Mouse (Mus musculus) mature B cell (primary cell): ENCODE measurements around the gene Lrrc29.

Experiments used
- in situ Hi-C: fragments of 300-500 bp; cut with MboI; formaldehyde crosslinking; loops from 2 replicates; pipeline ENCODE4 v1.14.3; 2019

Gene Lrrc29

DNA sequence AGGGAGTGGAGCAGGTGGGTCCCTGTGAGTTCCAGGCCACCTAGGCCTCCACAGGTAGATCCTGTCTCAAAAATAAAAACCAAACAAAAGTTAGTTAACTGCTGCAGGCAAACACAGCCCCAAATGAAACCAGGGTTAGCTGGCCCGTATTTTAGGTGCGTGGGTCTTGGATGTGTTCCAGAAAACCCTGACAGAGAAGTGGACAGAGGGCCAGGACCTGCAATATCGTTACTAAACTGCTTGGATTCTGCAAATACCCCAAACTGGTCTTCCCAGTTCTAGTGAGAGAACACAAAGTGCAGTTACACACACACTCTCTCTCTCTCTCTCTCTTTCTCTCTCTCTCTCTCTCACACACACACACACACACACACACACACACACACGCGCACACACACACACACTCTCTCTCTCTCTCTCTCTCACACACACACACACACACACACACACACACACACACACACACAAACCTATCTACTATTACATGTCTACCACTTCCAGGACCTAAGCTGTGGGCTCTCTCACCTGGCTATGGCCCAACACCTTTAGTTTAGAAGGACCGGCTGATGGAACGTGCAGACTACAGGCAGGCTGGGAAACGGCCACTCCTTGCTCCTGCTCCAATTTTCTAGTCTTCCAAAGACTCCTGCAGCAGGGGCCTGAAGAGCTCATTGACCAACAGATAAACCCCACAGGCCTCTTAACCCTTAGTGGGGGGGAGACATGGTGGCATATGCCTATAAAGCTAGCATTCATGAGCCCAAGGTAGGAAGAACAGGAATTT is 17.9 kb upstream of the Lrrc29 start:
- in situ Hi-C loops, result no loop called here

GRCm38 (mm10) chr8:105342768-105343167 is 16.7 kb upstream of the Lrrc29 start:
- in situ Hi-C loops, result no loop called here

GRCm38 (mm10) chr8:105341399-105341798 is 15.3 kb upstream of the Lrrc29 start:
- in situ Hi-C loops, result no loop called here

GRCm38 (mm10) chr8:105339886-105340635 is 14.0 kb upstream of the Lrrc29 start:
- in situ Hi-C loops, result no loop called here

DNA sequence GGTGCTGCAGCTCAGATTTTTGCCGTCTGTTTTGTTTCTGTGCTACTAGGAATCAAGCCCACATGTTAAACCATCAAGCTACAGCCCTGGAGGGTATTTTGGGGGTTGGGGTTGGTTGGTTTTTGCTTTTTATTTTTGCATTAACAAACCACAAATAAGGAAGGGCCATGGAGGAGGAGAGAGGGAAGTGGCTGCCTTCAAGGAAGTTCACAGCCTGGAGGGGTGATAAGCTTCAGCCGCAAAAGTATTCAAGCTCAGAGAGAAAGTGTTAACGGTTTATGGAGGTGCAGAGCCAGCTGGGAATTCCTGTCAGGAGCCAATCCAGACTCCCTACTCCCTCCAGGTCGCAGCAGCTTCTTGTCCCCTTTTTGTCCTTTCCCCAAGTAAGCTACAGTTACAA is 12.9 kb upstream of the Lrrc29 start:
- in situ Hi-C loops, result no loop called here

DNA sequence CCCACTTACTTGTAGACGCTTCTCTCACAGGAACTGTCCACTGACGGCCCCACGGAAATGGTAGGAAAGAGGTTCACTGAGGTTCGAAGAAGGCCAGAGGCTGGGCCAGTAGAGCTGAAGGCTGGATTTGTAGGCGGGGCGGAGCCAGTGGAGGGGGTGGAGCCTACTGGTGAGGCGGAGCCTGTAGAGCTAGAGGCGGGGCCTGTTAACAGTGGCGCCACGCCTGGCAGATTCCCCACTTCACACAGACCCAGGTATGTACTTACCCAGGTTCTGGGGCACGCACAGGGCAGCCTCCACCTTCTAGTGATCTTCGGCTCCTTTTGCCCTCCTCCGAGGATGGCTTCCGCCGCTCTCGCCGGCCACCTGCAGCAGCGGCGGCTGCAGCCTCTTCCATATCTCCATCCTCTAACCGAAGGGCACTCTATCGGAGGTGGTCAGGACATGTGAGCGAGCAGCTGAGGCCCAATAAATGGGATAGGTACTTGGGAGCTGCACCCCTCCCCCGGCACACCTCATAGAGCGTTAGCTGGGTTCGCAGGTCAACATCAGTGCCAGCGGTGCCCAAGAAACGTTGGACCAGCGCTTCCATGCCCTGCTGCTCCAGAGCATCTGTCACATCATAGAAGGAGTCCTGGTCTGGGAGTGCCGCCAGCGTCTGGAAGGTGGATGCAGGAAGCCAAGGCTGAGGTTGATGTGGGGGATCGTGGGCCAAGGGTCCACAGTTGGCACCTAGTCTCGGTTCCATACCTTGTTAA is 10.5 kb upstream of the Lrrc29 start:
- in situ Hi-C loops, result no loop called here

GRCm38 (mm10) chr8:105332523-105332922 is 6.4 kb upstream of the Lrrc29 start:
- in situ Hi-C loops, result no loop called here

DNA sequence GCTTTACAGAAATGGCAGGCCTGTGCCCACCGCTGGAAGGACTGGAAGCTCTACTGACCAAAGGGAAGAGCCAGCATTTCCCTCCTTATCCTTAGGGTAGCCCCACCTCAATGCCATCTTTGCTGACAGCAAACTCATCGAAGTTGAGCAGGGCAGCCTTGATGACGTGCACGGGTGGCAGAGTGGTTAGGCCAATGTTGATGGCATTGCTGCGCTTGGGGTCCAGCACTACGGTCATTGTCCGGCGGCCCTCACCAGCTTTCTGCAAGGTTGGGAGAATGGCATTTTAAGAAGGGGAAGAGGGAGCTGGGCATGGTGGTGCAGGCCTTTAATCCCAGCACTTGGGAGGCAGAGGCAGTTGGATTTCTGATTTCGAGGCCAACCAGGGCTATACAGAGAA is 5.9 kb upstream of the Lrrc29 start:
- in situ Hi-C loops, result no loop called here

DNA sequence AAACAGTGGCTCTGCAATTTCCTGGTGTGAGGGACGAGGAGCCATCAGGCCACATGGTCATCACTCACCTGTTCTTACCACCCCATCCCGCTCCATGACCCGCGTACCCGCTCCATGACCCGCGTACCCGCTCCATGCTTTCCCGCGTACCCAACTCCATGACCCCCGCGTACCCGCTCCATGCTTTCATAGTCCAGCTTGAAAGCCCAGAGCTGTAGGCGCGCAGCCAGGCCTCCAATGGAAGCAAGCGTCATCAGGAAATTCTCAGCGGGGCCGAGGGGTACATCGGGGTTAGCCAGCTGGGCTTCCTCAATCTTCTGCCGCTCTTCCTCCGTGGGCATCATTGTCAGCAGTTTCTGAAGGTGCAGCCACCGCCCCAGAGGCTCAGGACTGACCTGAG is 5.4 kb upstream of the Lrrc29 start:
- in situ Hi-C loops, result no loop called here

DNA sequence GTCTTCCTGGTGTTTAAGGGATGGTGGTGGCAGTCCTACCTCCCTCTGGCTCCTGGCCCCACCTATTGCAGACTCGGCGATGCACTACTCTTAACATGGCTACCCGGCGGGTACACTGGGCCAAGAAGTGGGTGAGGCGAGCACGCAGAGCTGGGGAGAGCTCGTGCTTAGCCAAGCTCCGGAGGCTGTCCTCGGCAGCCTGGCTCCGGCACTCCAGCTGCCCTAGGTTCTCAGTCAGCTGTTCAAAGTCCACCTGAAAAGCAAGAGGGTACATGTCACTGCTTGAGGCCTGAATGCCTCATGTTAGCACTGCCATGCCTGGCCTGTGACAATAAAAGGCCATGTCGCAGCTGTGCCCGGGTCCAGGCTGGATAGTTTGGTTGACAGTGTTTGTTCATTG is 4.2 kb upstream of the Lrrc29 start:
- in situ Hi-C loops, result no loop called here

DNA sequence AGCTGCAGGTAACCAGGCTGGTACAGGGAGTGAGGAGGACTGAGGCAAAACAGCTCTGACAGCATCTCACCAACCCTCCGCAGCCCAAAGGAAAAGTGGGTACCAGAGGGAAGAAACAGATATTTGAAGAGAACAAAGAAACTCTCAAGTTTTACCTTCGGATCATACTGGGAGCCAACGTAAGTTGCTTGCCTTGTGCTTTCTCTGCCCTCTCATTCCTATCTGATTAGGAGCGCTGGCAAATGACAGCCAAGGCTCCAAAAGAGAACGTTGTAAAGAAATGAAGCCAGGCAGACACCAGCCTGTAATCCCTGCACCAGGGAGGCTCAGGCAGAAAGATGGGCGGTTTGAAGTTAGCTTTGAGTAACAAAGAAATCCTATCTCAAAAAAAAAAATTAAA is 890 bp upstream of the Lrrc29 start:
- in situ Hi-C loops, result no loop called here

GRCm38 (mm10) chr8:105325641-105326093 is 411 bp downstream of the Lrrc29 start:
- in situ Hi-C loops, result no loop called here

- in situ Hi-C loops, result no loop called here
Measured at GRCm38 (mm10) chr8:105323183-105323582, 2.9 kb downstream of the Lrrc29 start.

DNA sequence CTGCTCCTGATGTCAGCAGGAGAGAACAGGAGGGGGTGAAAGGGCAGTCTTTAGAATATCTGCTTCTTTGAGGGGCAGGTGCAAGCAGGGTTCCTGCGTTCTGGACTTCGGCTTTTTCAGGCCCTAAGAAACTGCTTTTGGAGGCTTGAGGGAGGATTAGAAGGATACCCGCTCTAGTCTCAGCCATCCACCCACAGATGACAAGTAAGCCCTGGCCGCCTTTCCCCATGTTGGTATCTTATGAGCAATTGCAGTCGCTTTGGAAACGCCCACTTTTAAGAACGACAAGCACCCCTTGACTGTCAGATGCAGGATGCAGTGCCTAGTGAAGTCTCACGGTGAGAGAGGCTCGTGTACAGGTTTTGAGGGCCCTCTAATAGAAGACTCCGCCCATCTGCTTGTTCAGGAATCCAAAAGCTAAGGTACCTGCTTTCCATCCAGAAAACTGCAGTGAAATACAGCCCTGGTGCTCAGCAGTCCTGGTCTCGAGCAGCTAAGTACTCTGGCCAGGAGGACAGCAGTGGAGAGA is 7.4 kb downstream of the Lrrc29 start:
- in situ Hi-C loops, result no loop called here

GRCm38 (mm10) chr8:105317941-105318340 is 8.1 kb downstream of the Lrrc29 start:
- in situ Hi-C loops, result no loop called here

GRCm38 (mm10) chr8:105315073-105315769 is 10.9 kb downstream of the Lrrc29 start:
- in situ Hi-C loops, result no loop called here

DNA sequence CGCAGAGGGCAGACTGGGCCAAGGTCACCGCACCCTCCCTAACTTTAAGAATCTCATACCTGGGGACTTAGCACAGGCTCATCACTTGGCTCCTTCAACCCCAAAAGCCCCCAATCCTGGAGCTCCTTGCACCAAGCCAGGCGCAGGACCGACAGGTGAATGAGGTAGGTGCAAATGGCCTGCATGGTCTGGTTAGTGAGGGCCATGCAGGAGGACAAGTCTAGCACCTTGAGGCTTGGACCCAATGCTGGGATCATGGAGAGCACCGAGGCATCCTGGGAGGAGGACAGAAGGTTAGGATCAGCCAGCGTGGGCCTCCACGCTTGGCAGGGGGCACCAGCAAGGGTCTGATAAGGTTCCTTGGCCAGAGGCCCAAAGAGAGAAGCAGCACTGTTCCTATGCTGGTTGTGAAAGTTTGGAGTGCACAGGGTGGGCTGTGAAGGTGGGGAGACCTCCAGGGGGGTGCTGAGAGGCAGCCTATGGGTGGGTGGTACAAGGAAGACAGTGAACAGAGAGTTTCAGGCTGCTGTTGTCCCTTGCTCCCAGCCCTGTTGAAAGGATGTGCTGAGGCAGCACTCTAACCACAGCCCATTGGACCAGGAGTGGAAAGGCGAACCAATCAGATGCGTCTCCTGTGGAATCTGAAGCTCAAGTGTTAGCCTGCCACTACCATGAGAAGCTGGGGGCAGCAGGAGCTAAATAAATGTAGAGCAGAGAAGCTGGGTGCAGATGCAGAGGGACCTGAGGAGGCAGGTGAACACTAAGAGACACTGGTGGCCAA is 12.3 kb downstream of the Lrrc29 start:
- in situ Hi-C loops, result no loop called here

GRCm38 (mm10) chr8:105312891-105313481 is 13.1 kb downstream of the Lrrc29 start:
- in situ Hi-C loops, result no loop called here

GRCm38 (mm10) chr8:105311718-105312117 is 14.4 kb downstream of the Lrrc29 start:
- in situ Hi-C loops, result no loop called here

GRCm38 (mm10) chr8:105310118-105310517 is 16.0 kb downstream of the Lrrc29 start:
- in situ Hi-C loops, result no loop called here
